ENCODE assay signal across 8 mouse cellular contexts in the genomic region with DNA sequence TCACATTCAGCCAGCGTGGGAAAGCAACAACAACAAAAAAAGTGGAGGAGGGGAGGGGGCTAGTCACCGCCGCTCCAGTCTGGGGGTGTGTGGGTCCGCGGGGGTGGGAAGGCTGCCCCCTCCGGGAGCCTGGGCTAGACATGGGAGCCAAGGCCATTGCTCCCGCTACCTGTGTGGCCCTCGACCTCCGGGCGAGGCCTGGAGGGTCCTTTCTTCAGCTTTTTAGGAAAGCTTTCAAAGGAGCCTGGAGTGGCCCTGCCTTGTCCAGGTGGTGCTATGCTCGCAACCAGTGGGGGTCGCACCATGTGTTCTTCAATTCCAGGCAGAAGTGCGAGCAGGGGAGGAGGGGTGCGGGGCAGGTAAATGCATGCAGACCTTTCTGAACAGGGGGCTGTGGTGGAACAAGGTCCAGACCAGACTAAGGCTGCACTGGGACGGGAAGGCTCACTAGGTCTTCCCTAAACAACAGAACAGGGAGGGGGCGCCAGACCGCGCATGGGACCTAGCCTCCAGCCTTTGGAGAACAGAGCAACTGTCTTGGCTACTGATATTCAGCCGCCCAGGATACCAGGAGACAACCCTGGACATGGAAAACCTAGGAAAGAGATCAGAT.
DNase-seq lines count a peak whose midpoint lies in the region; ATAC-seq and TF ChIP-seq lines count a peak whose summit lies in the region.
"Had no signal": no experiment of that assay in that cellular context is flagged by ENCODE, and none has a peak within 500 bp of the region (broad histone marks: within the 10 kb centered on the region; RNA-seq: fewer than 3 reads in every experiment).

No protein-coding gene starts in this region.

- TF ChIP-seq EP300 in liver, embryonic 14.5 days (IDR thresholded peaks at IDR 0.05; ENCODE audit: low read depth) = no peak

- H3K27me3 ChIP-seq in lung, embryonic 15.5 days = peaks cover 3% of the 10 kb centered on the region; the same call in 1 of the 2 replicates
- peaks cover 7% of the 10 kb centered on the region; the same call in 1 of the 2 replicates for H3K27me3 ChIP-seq in forebrain, embryonic 15.5 days
- peaks cover 4% of the 10 kb centered on the region; the same call in 1 of the 2 replicates for H3K27me3 ChIP-seq in liver, embryonic 14.5 days (ENCODE audit: control insufficient read depth, insufficient read depth, low read length)

- no peak for DNase-seq in lung, postnatal 4 days
- no peak for DNase-seq in liver, embryonic 14.5 days (ENCODE audit: low read depth in 3 of 3, low spot score in 3 of 3)
- DNase-seq in yolk sac, embryonic 10.5 days (ENCODE audit: low spot score) = peak; percentile 7
- DNase-seq in frontal cortex, postnatal 10 days (ENCODE audit: low spot score in 2 of 2) = no peak
- DNase-seq in layer of hippocampus, postnatal 14 days (ENCODE audit: low spot score in 2 of 2) = no peak
- DNase-seq: right cerebral cortex, adult 18-20 months had no signal

- no peaks in the 10 kb centered on the region for H3K9me3 ChIP-seq in lung, embryonic 15.5 days
- no peaks in the 10 kb centered on the region for H3K9me3 ChIP-seq in forebrain, embryonic 15.5 days
- H3K9me3 ChIP-seq in liver, embryonic 14.5 days (ENCODE audit: control insufficient read depth, low read length) = no peaks in the 10 kb centered on the region

- TF ChIP-seq CTCF in liver, embryonic 14.5 days (IDR thresholded peaks at IDR 0.05; ENCODE audit: low read depth) = 0 out of 2 replicates have a peak, but pooled peaks have one; percentile 11

- H3K27ac ChIP-seq in lung, embryonic 15.5 days = no peak overlapping the region
- H3K27ac ChIP-seq in forebrain, embryonic 15.5 days (replicated peaks) = no peak overlapping the region
- no peak overlapping the region for H3K27ac ChIP-seq in liver, embryonic 14.5 days

- no peak overlapping the region for H3K9ac ChIP-seq in lung, embryonic 15.5 days
- no peak overlapping the region for H3K9ac ChIP-seq in forebrain, embryonic 15.5 days (replicated peaks)
- H3K9ac ChIP-seq in liver, embryonic 14.5 days (replicated peaks) = no peak overlapping the region

- WGBS in lung, embryonic 15.5 days = 10% methylated on average over 19 of the region's 19 CpGs
- 7% methylated on average over 19 of the region's 19 CpGs for WGBS in forebrain, embryonic 15.5 days
- 5% methylated on average over 18 of the region's 19 CpGs for WGBS in liver, embryonic 14.5 days (ENCODE audit: insufficient replicate concordance)

- H3K4me1 ChIP-seq in lung, embryonic 15.5 days = no peaks in the 10 kb centered on the region
- peaks cover 15% of the 10 kb centered on the region for H3K4me1 ChIP-seq in forebrain, embryonic 15.5 days
- H3K4me1 ChIP-seq in liver, embryonic 14.5 days (replicated peaks; ENCODE audit: control insufficient read depth in 2 of 2, insufficient read depth in 2 of 2, low read length in 1 of 2) = no peaks in the 10 kb centered on the region

- no peaks in the 10 kb centered on the region for H3K36me3 ChIP-seq in lung, embryonic 15.5 days
- H3K36me3 ChIP-seq in forebrain, embryonic 15.5 days = no peaks in the 10 kb centered on the region
- H3K36me3 ChIP-seq in liver, embryonic 14.5 days (replicated peaks; ENCODE audit: control insufficient read depth, insufficient read depth, low read depth) = no peaks in the 10 kb centered on the region

- H3K4me2 ChIP-seq in lung, embryonic 15.5 days = peak overlapping the region; percentile 95
- H3K4me2 ChIP-seq in forebrain, embryonic 15.5 days (replicated peaks) = peak overlapping the region; percentile 88
- peak overlapping the region; percentile 45 for H3K4me2 ChIP-seq in liver, embryonic 14.5 days (ENCODE audit: low read depth)

- peak overlapping the region; percentile 53 for H3K4me3 ChIP-seq in lung, embryonic 15.5 days
- peak overlapping the region; percentile 44 for H3K4me3 ChIP-seq in forebrain, embryonic 15.5 days
- H3K4me3 ChIP-seq in liver, embryonic 14.5 days (ENCODE audit: insufficient read depth in 1 of 2, low read depth in 2 of 2, low read length in 2 of 2) = no peak overlapping the region

- peak; percentile 25; the same call in 1 of the 2 replicates for ATAC-seq in lung, embryonic 15.5 days (ENCODE audit: borderline replicate concordance, extremely low read depth, low FRiP score, low TSS enrichment)
- ATAC-seq in forebrain, embryonic 15.5 days (replicated peaks) = no peak
- no peak for ATAC-seq in liver, embryonic 14.5 days (ENCODE audit: insufficient read depth)

Comparison
In these comparisons a context has a peak if more than half of its experiments do, and no peak if none do; other contexts are left out.
1. H3K4me2 ChIP-seq: peak in every context shown above with its lines; median percentile 95 in lung, embryonic 15.5 days; 88 in forebrain, embryonic 15.5 days; 45 in liver, embryonic 14.5 days.
2. H3K4me3 ChIP-seq: peak in lung, embryonic 15.5 days (single experiment) and forebrain, embryonic 15.5 days (single experiment); none in liver, embryonic 14.5 days (0 of 2).